10 mouse cellular contexts compared by ENCODE assay signal in genomic region chr5:24343379-24343778, GRCm38 (mm10). TPM values are rescaled to one million over a fixed set of nuclear protein-coding genes. Genes with fewer than 3 reads are reported as not detected.
DNase-seq lines count a peak whose midpoint lies in the region; ATAC-seq and TF ChIP-seq lines count a peak whose summit lies in the region.
"Had no signal": no experiment of that assay in that cellular context is flagged by ENCODE, and none has a peak within 500 bp of the region (broad histone marks: within the 10 kb centered on the region; RNA-seq: fewer than 3 reads in every experiment).

No protein-coding gene starts in this region.

- ATAC-seq in liver, embryonic 11.5 days (replicated peaks; ENCODE audit: low FRiP score), result peak; percentile 18; the same call in 1 of the 2 replicates
- ATAC-seq in heart, postnatal 0 days (ENCODE audit: insufficient read depth, low read depth), result no peak
- ATAC-seq in intestine, embryonic 16.5 days, result no peak
- no peak for ATAC-seq in neural tube, embryonic 12.5 days (ENCODE audit: low FRiP score, low read depth)

- no peak for TF ChIP-seq EP300 in heart, postnatal 0 days (IDR thresholded peaks at IDR 0.05; ENCODE audit: low read depth)

- no peak for DNase-seq in liver, embryonic 11.5 days (ENCODE audit: low spot score)
- DNase-seq in liver, result no peak
- no peak for DNase-seq in heart, postnatal 0 days (ENCODE audit: low spot score)
- no peak for DNase-seq in retina, embryonic 14.5 days (ENCODE audit: low spot score)
- DNase-seq in right cerebral cortex, postnatal 25 days, result no peak
- DNase-seq: right cerebral cortex, postnatal 4 days had no signal

- peak overlapping the region; percentile 53; the same call in 1 of the 2 replicates for H3K27ac ChIP-seq in liver, embryonic 11.5 days (ENCODE audit: low read depth, low read length)
- peak overlapping the region; percentile 70 for H3K27ac ChIP-seq in heart, postnatal 0 days (ENCODE audit: low read depth)
- peak overlapping the region; percentile 75 for H3K27ac ChIP-seq in intestine, embryonic 16.5 days (ENCODE audit: low read length)
- H3K27ac ChIP-seq in neural tube, embryonic 12.5 days, result peak overlapping the region; percentile 92; the same call in 1 of the 2 replicates
- H3K27ac ChIP-seq: layer of hippocampus, adult 2 months had no signal

- H3K4me3 ChIP-seq in liver, embryonic 11.5 days (ENCODE audit: low read depth, low read length), result no peak overlapping the region
- H3K4me3 ChIP-seq in heart, postnatal 0 days (ENCODE audit: low read depth, low read length), result no peak overlapping the region
- H3K4me3 ChIP-seq in intestine, embryonic 16.5 days (ENCODE audit: low read length), result no peak overlapping the region
- H3K4me3 ChIP-seq in neural tube, embryonic 12.5 days, result no peak overlapping the region
- H3K4me3 ChIP-seq: layer of hippocampus, adult 2 months had no signal

- H3K9me3 ChIP-seq in liver, embryonic 11.5 days (ENCODE audit: control insufficient read depth, low read length), result no peaks in the 10 kb centered on the region
- H3K9me3 ChIP-seq in heart, postnatal 0 days (replicated peaks; ENCODE audit: control insufficient read depth, low read length), result no peaks in the 10 kb centered on the region
- no peaks in the 10 kb centered on the region for H3K9me3 ChIP-seq in intestine, embryonic 16.5 days (ENCODE audit: control insufficient read depth, low read length)
- no peaks in the 10 kb centered on the region for H3K9me3 ChIP-seq in neural tube, embryonic 12.5 days

- H3K4me1 ChIP-seq in liver, embryonic 11.5 days (replicated peaks; ENCODE audit: control insufficient read depth, insufficient read depth, low read length), result peaks cover 39% of the 10 kb centered on the region
- peaks cover 51% of the 10 kb centered on the region for H3K4me1 ChIP-seq in heart, postnatal 0 days (ENCODE audit: control insufficient read depth, insufficient read depth)
- peaks cover 43% of the 10 kb centered on the region for H3K4me1 ChIP-seq in intestine, embryonic 16.5 days (ENCODE audit: control insufficient read depth, insufficient read depth, low read length)
- peaks cover 51% of the 10 kb centered on the region for H3K4me1 ChIP-seq in neural tube, embryonic 12.5 days

- H3K27me3 ChIP-seq in liver, embryonic 11.5 days (replicated peaks; ENCODE audit: control insufficient read depth, insufficient read depth, low read length), result peaks cover 13% of the 10 kb centered on the region
- no peaks in the 10 kb centered on the region for H3K27me3 ChIP-seq in heart, postnatal 0 days (ENCODE audit: control insufficient read depth, insufficient read depth, low read length)
- H3K27me3 ChIP-seq in intestine, embryonic 16.5 days (replicated peaks; ENCODE audit: control insufficient read depth, insufficient read depth, low read length), result no peaks in the 10 kb centered on the region
- peaks cover 4% of the 10 kb centered on the region; the same call in 1 of the 2 replicates for H3K27me3 ChIP-seq in neural tube, embryonic 12.5 days (replicated peaks)

- no peaks in the 10 kb centered on the region for H3K36me3 ChIP-seq in liver, embryonic 11.5 days (ENCODE audit: control insufficient read depth, insufficient read depth, low read length)
- peaks cover 27% of the 10 kb centered on the region for H3K36me3 ChIP-seq in heart, postnatal 0 days (replicated peaks; ENCODE audit: control insufficient read depth, insufficient read depth, low read length)
- no peaks in the 10 kb centered on the region for H3K36me3 ChIP-seq in intestine, embryonic 16.5 days (ENCODE audit: control insufficient read depth, insufficient read depth, low read length)
- H3K36me3 ChIP-seq in neural tube, embryonic 12.5 days, result peaks cover 3% of the 10 kb centered on the region; the same call in 1 of the 2 replicates

- 0 out of 2 replicates have a peak overlapping the region, but pooled peaks have one; percentile 10 for H3K4me2 ChIP-seq in liver, embryonic 11.5 days
- H3K4me2 ChIP-seq in heart, postnatal 0 days (ENCODE audit: low read depth, low read length), result no peak overlapping the region
- H3K4me2 ChIP-seq in intestine, embryonic 16.5 days (ENCODE audit: low read depth, low read length), result no peak overlapping the region
- peak overlapping the region; percentile 49 for H3K4me2 ChIP-seq in neural tube, embryonic 12.5 days (replicated peaks)

- no peak overlapping the region for H3K9ac ChIP-seq in liver, embryonic 11.5 days (ENCODE audit: low read depth, low read length)
- H3K9ac ChIP-seq in heart, postnatal 0 days (replicated peaks; ENCODE audit: low read depth, low read length), result peak overlapping the region; percentile 10; the same call in 1 of the 2 replicates
- H3K9ac ChIP-seq in intestine, embryonic 16.5 days (ENCODE audit: low read depth, low read length), result peak overlapping the region; percentile 31
- no peak overlapping the region; the same call in 1 of the 2 replicates for H3K9ac ChIP-seq in neural tube, embryonic 12.5 days

- no peak for TF ChIP-seq CTCF in heart, postnatal 0 days (IDR thresholded peaks at IDR 0.05; ENCODE audit: low read depth)

RNA-seq across cellular contexts. Expression of gene Kcnh2, which starts 8.0 kb away (rescaled TPM):
- 2.5 and 3.8 TPM in 2 replicates for polyA plus RNA-seq in liver, embryonic 11.5 days (2014; fragmentation: Nextera tagmentation; extraction: Ambion mirVana)
- total RNA-seq in heart, postnatal 0 days (2014; rRNA removed; ENCODE audit: low replicate concordance), result 86.1 and 120 TPM in 2 replicates
- 29.4 and 32.1 TPM in 2 replicates for polyA plus RNA-seq in heart, postnatal 0 days (2015; fragmentation: Nextera tagmentation; extraction: Ambion mirVana)
- 3.1 and 5.8 TPM in 2 replicates for polyA plus RNA-seq in intestine, embryonic 16.5 days (2015; fragmentation: Nextera tagmentation; extraction: Ambion mirVana)
- 15.1 and 18.6 TPM in 2 replicates for polyA plus RNA-seq in neural tube, embryonic 12.5 days (2016; fragmentation: Nextera tagmentation; extraction: Ambion mirVana)

RNA-seq across cellular contexts. Expression of gene Nos3, which starts 21.2 kb away (rescaled TPM):
- 6.4 and 7.2 TPM in 2 replicates for polyA plus RNA-seq in liver, embryonic 11.5 days (2014; fragmentation: Nextera tagmentation; extraction: Ambion mirVana)
- 50.9 and 52.1 TPM in 2 replicates for total RNA-seq in heart, postnatal 0 days (2014; rRNA removed; ENCODE audit: low replicate concordance)
- 21.1 and 25.6 TPM in 2 replicates for polyA plus RNA-seq in heart, postnatal 0 days (2015; fragmentation: Nextera tagmentation; extraction: Ambion mirVana)
- polyA plus RNA-seq in intestine, embryonic 16.5 days (2015; fragmentation: Nextera tagmentation; extraction: Ambion mirVana), result 7.0 and 7.7 TPM in 2 replicates
- 9.2 and 9.4 TPM in 2 replicates for polyA plus RNA-seq in neural tube, embryonic 12.5 days (2016; fragmentation: Nextera tagmentation; extraction: Ambion mirVana)
- total RNA-seq: hematopoietic stem cell, adult 5-6 weeks had no signal

RNA-seq across cellular contexts. Expression of gene Atg9b, which starts 48.6 kb away (rescaled TPM):
- polyA plus RNA-seq in liver, embryonic 11.5 days (2014; fragmentation: Nextera tagmentation; extraction: Ambion mirVana), result 0.75 and 1.0 TPM in 2 replicates
- total RNA-seq in heart, postnatal 0 days (2014; rRNA removed; ENCODE audit: low replicate concordance), result 0.15 and 0.66 TPM in 2 replicates
- 0.34 and 0.47 TPM in 2 replicates for polyA plus RNA-seq in heart, postnatal 0 days (2015; fragmentation: Nextera tagmentation; extraction: Ambion mirVana)
- 1.7 and 2.0 TPM in 2 replicates for polyA plus RNA-seq in intestine, embryonic 16.5 days (2015; fragmentation: Nextera tagmentation; extraction: Ambion mirVana)
- 0.34 and 0.35 TPM in 2 replicates for polyA plus RNA-seq in neural tube, embryonic 12.5 days (2016; fragmentation: Nextera tagmentation; extraction: Ambion mirVana)

RNA-seq across cellular contexts. Expression of gene Abcb8, which starts 50.1 kb away (rescaled TPM):
- 54.6 and 55.2 TPM in 2 replicates for polyA plus RNA-seq in liver, embryonic 11.5 days (2014; fragmentation: Nextera tagmentation; extraction: Ambion mirVana)
- total RNA-seq in heart, postnatal 0 days (2014; rRNA removed; ENCODE audit: low replicate concordance), result 141 and 159 TPM in 2 replicates
- 69.2 and 73.2 TPM in 2 replicates for polyA plus RNA-seq in heart, postnatal 0 days (2015; fragmentation: Nextera tagmentation; extraction: Ambion mirVana)
- 89.8 and 91.3 TPM in 2 replicates for polyA plus RNA-seq in intestine, embryonic 16.5 days (2015; fragmentation: Nextera tagmentation; extraction: Ambion mirVana)
- polyA plus RNA-seq in neural tube, embryonic 12.5 days (2016; fragmentation: Nextera tagmentation; extraction: Ambion mirVana), result 45.9 and 52.7 TPM in 2 replicates

Comparison
In these comparisons a context has a peak if more than half of its experiments do, and no peak if none do; other contexts are left out.
1. H3K4me2 ChIP-seq: peak in liver, embryonic 11.5 days (single experiment) and neural tube, embryonic 12.5 days (single experiment); none in heart, postnatal 0 days (single experiment) and intestine, embryonic 16.5 days (single experiment).
2. H3K9ac ChIP-seq: peak in heart, postnatal 0 days (single experiment) and intestine, embryonic 16.5 days (single experiment); none in liver, embryonic 11.5 days (single experiment) and neural tube, embryonic 12.5 days (single experiment).
3. Peak in every context shown above with its lines, with median percentiles within 50 percentile points of each other: H3K27ac ChIP-seq.